Mouse (Mus musculus): ENCODE data around the gene Nid2.

The Nid2 gene

GRCm38 (mm10) chr14:19839600-19840332 lies 88.7 kb downstream of the Nid2 start:
- intact Hi-C loops (cut with DNase I): loop anchor here (2.0 to 10.0 kb wide), 2 partner anchors 227 to 425 kb away; partner anchors contain the start of gene Kcnk16

DNA sequence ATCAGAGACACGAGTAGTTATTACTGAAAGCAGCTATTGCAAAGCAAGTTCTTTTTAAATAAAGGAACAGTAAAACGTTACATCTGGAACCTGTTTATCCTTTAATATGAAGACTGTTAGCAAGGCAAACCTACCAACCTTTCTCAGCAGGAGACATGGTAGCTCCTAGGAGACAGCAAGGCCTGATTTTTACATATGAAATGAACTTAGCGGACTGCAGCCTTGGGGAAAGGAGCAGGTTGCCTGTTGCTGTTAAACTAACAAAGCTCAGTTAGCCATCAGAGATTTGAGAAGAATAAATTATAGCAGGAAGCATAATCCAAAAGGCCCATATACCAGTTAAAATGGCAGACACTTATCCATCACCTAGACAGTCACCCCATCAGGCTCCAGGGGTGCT lies 102.4 kb downstream of the Nid2 start:
- intact Hi-C loops (cut with DNase I): no loop called here

DNA sequence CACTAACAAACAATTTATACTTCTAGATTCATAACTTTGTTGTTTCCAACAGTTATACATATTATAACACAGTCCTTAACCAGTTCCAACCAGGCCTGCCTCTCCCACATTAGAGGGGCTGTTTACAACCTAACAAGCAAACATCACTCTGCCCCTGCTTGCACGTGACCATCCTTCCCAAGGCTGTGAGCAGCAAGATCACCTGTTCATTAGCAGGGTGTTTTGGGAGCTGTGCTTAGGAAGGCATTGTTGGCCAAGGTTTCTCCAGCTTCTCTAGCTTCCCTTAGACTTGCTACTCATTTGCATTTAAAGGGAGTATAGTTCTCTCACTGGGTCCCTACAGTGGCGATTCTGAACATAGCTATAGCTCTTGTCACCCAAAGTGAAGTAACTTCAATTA lies 107.2 kb downstream of the Nid2 start:
- intact Hi-C loops (cut with DNase I): loop anchor here (5.0 kb wide), 1 partner anchor 209 kb away; no protein-coding TSS in a partner anchor

DNA sequence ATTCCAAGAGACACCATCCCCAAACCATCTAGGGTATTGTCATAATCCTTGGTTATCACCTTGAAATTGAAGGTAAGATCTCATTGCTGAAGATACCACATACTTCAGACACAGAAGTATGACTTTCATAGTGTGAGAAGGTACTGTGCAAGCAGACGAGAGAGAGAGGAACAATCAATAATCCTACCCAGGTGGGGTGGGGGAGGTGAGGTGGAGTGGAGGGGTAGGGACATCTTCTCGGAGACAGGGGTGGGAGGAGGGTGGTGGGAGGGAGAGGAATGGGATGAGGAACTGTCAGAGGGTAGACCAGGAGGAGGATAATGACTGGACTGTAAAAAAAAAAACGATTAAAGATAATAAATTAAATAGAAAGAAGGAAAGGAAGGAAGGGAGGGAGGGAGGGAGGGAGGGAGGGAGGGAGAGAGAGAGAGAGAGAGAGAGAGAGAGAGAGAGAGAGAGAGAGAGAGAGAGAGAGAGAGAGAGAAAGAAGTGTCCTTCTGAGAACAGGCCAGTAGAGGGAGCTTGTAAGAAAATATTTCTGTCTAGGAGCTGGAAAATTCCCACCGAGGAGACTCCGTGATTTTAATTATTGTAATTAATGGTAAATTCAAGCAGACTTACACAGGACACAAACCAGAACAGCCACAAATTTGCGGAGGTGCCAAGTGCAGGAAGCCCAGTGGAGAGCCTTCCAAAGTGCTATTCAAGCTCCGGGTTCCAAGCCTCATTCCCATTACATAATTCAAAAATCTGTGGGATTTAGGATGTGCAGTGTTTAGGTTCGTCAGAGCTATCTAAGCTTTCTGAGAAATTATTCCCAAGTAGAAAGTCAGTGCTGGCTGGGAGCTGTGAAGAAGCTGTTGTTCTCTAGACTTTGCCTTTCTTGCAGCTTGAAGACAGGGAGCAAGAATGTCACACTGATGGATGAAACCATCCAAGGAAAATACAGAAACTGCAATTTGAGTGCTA lies 108.0 kb downstream of the Nid2 start:
- intact Hi-C loops (cut with DNase I): loop anchor here (5.0 kb wide), 1 partner anchor 208 kb away; no protein-coding TSS in a partner anchor

DNA sequence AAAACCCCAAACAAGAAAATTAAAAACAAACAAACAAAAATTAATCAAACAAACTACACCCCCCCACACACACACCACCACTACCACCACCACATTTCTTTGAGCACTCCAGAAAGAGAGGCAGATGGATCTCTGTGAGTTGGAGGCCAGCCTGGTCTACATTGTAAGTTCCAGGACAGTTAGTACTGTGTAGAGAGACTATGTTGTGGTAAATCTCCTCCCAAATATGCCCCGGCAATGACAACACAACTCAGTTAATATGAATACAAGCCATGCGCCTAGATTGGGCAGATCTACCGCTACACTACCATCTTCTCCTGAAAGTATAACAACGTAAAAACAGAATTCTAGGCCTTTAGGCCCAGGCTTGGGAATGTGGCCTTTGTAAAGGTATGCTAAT lies 109.2 kb downstream of the Nid2 start:
- intact Hi-C loops (cut with DNase I): no loop called here
